Mouse (Mus musculus): ENCODE measurements around the gene Tmem202. TPM values are rescaled to one million over a fixed set of nuclear protein-coding genes. Genes with fewer than 3 reads are reported as not detected.

Tmem202 gene
- polyA plus RNA-seq, 1 experiment: 0.82 TPM

Other genes with a start within 250 kb of the Tmem202 start
- gene Adpgk, start 248.3 kb downstream of the Tmem202 start, polyA plus RNA-seq (2012; rRNA removed): 18.0 and 18.2 TPM in 2 replicates
- 4.1 and 4.5 TPM in 2 replicates for gene Bbs4, start 186.3 kb downstream of the Tmem202 start, polyA plus RNA-seq (2012; rRNA removed)
- gene Arih1, start 53.2 kb downstream of the Tmem202 start, polyA plus RNA-seq (2012; rRNA removed): 23.0 and 25.7 TPM in 2 replicates
- gene Hexa, start 307 bp downstream of the Tmem202 start, polyA plus RNA-seq (2012; rRNA removed): 106 and 116 TPM in 2 replicates
- 0.07 and 0.11 TPM in 2 replicates for gene Celf6, start 38.1 kb upstream of the Tmem202 start, polyA plus RNA-seq (2012; rRNA removed)
- 19.3 and 25.7 TPM in 2 replicates for gene Parp6, start 77.4 kb upstream of the Tmem202 start, polyA plus RNA-seq (2012; rRNA removed)
- 598 and 674 TPM in 2 replicates for gene Pkm, start 116.5 kb upstream of the Tmem202 start, polyA plus RNA-seq (2012; rRNA removed)
- 27.0 and 34.1 TPM in 2 replicates for gene Gramd2, start 140.3 kb upstream of the Tmem202 start, polyA plus RNA-seq (2012; rRNA removed)
- gene Senp8, start 210.9 kb upstream of the Tmem202 start, polyA plus RNA-seq (2012; rRNA removed): 8.2 and 8.5 TPM in 2 replicates
- 6.1 TPM in 2 replicates for gene Myo9a, start 211.0 kb upstream of the Tmem202 start, polyA plus RNA-seq (2012; rRNA removed)